Mouse (Mus musculus) urinary bladder, adult 2 months (tissue): ENCODE results near the gene AI661453. TPM values are rescaled to one million over a fixed set of nuclear protein-coding genes. Genes with fewer than 3 reads are reported as not detected.

ENCODE experiments used
- DNase-seq: peaks from one replicate; pipeline ENCODE4 v3.0.0; 2022; ENCODE audit warnings: low spot score
- polyA plus RNA-seq: library from polyadenylated mRNA; depleted of rRNA; stranded (reverse); fragments of >200 nt; gene quantifications from 2 replicates; pipeline ENCODE4 v1.2.3, GENCODE M21; 2012

The AI661453 gene
- polyA plus RNA-seq, 1 experiment, result 9.4 TPM

GRCm38 (mm10) chr17:47466284-47466683 lies 29.9 kb downstream of the AI661453 start:
- no peak for DNase-seq

GRCm38 (mm10) chr17:47467659-47468058 lies 31.2 kb downstream of the AI661453 start:
- DNase-seq, result no peak

GRCm38 (mm10) chr17:47468063-47468462 lies 31.6 kb downstream of the AI661453 start:
- DNase-seq, result no peak

GRCm38 (mm10) chr17:47468466-47468865 lies 32.1 kb downstream of the AI661453 start:
- no peak for DNase-seq

GRCm38 (mm10) chr17:47469642-47470041 lies 33.2 kb downstream of the AI661453 start:
- DNase-seq, result no peak

GRCm38 (mm10) chr17:47470121-47470520 lies 33.7 kb downstream of the AI661453 start:
- no peak for DNase-seq

- DNase-seq, result no peak
Measured at GRCm38 (mm10) chr17:47470686-47471085, 34.3 kb downstream of the AI661453 start.

GRCm38 (mm10) chr17:47472435-47473350 lies 36.3 kb downstream of the AI661453 start:
- DNase-seq, result no peak

GRCm38 (mm10) chr17:47473434-47473974 lies 37.1 kb downstream of the AI661453 start:
- DNase-seq, result no peak

- no peak for DNase-seq
Measured at GRCm38 (mm10) chr17:47474250-47474649, 37.8 kb downstream of the AI661453 start.

GRCm38 (mm10) chr17:47475181-47475580 lies 38.8 kb downstream of the AI661453 start:
- DNase-seq, result no peak

GRCm38 (mm10) chr17:47475714-47476113 lies 39.3 kb downstream of the AI661453 start:
- DNase-seq, result no peak

- no peak for DNase-seq
Measured at GRCm38 (mm10) chr17:47479887-47480286, 43.5 kb downstream of the AI661453 start.

GRCm38 (mm10) chr17:47482401-47482800 lies 46.0 kb downstream of the AI661453 start:
- DNase-seq, result no peak

- DNase-seq, result no peak
Measured at GRCm38 (mm10) chr17:47484241-47484921, 48.0 kb downstream of the AI661453 start.

GRCm38 (mm10) chr17:47484993-47485392 lies 48.6 kb downstream of the AI661453 start:
- no peak for DNase-seq

- DNase-seq, result no peak
Measured at GRCm38 (mm10) chr17:47485791-47486190, 49.4 kb downstream of the AI661453 start.

- DNase-seq, result no peak
Measured at GRCm38 (mm10) chr17:47490791-47491190, 54.4 kb downstream of the AI661453 start.

- DNase-seq, result no peak
Measured at GRCm38 (mm10) chr17:47492731-47493130, 56.3 kb downstream of the AI661453 start.

- DNase-seq, result no peak
Measured at GRCm38 (mm10) chr17:47493653-47494052, 57.2 kb downstream of the AI661453 start.

GRCm38 (mm10) chr17:47494132-47494531 lies 57.7 kb downstream of the AI661453 start:
- DNase-seq, result no peak

GRCm38 (mm10) chr17:47501531-47501930 lies 65.1 kb downstream of the AI661453 start:
- peak; percentile 19 for DNase-seq
